27 mouse cellular contexts compared by ENCODE assay signal in the genomic region with DNA sequence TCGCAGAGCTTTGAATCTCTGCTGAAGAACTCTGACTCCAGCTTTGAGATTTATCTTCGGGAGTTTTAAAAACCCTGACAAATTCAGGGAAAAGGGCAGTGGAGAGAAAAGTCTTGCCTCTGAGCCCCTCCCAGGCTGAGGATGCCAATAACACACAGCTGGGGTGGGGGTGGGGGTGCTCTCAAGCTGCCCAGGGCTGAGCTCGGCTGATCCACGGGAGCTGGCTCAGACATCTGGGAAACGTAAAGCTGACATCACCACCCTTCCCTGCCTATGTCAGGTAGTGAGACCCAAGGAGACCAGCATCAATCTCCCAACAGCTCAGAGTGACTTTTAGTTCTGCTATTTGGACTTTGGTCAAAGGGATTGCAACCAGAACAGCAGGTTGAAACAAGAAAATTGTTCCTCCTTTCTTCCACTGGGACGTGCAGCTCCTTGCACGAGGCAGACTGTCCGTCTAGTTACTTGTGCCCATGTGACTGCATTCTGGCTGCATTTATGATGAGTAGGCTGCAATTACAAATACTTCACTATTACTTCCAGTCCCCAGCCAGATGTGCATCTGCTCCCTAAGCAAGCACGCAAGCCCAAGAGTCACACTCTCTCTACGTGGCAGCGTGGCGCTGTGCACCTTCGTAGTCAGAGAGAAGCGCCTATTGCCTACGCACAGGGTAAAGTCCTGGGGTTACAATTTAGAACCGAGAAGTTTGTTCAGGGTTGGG. TPM values are rescaled to one million over a fixed set of nuclear protein-coding genes. Genes with fewer than 3 reads are reported as not detected.
A peak's percentile ranks its signal among the peaks of the same experiment; 100 is the strongest.
DNase-seq lines count a peak whose midpoint lies in the region; ATAC-seq lines count a peak whose summit lies in the region.
"Had no signal": no experiment of that assay in that cellular context is flagged by ENCODE, and none has a peak within 500 bp of the region (broad histone marks: within the 10 kb centered on the region; RNA-seq: fewer than 3 reads in every experiment).

No protein-coding gene starts in this region.

- no peaks in the 10 kb centered on the region for H3K4me1 ChIP-seq in forebrain, embryonic 13.5 days
- no peaks in the 10 kb centered on the region for H3K4me1 ChIP-seq in forebrain, embryonic 14.5 days (ENCODE audit: control insufficient read depth, insufficient read depth, low read length)
- peaks cover 9% of the 10 kb centered on the region; the same call in 1 of the 2 replicates for H3K4me1 ChIP-seq in embryonic facial prominence, embryonic 14.5 days (ENCODE audit: control insufficient read depth, insufficient read depth, low read length)
- H3K4me1 ChIP-seq in limb, embryonic 11.5 days (ENCODE audit: control insufficient read depth, insufficient read depth, low read length): no peaks in the 10 kb centered on the region
- H3K4me1 ChIP-seq: forebrain, embryonic 15.5 days; heart, embryonic 12.5 days; hindbrain, embryonic 13.5 days; midbrain, embryonic 13.5 days; neural tube, embryonic 12.5 days had no signal

- WGBS in forebrain, embryonic 13.5 days: 76% methylated on average over 16 of the region's 16 CpGs
- WGBS in forebrain, embryonic 14.5 days: 72% methylated on average over 16 of the region's 16 CpGs
- WGBS in embryonic facial prominence, embryonic 14.5 days: 46% methylated on average over 16 of the region's 16 CpGs
- 55% methylated on average over 16 of the region's 16 CpGs for WGBS in limb, embryonic 11.5 days

- H3K9me3 ChIP-seq in forebrain, embryonic 13.5 days (replicated peaks): no peaks in the 10 kb centered on the region
- H3K9me3 ChIP-seq in forebrain, embryonic 14.5 days (replicated peaks; ENCODE audit: control insufficient read depth, low read length): no peaks in the 10 kb centered on the region
- H3K9me3 ChIP-seq in embryonic facial prominence, embryonic 14.5 days (ENCODE audit: control insufficient read depth, low read length): no peaks in the 10 kb centered on the region
- no peaks in the 10 kb centered on the region for H3K9me3 ChIP-seq in limb, embryonic 11.5 days (ENCODE audit: control insufficient read depth, low read length)
- H3K9me3 ChIP-seq: forebrain, embryonic 15.5 days; heart, embryonic 12.5 days; hindbrain, embryonic 13.5 days; midbrain, embryonic 13.5 days; neural tube, embryonic 12.5 days had no signal

- ATAC-seq in forebrain, embryonic 13.5 days: peak; percentile 41; the same call in 1 of the 2 replicates
- ATAC-seq in forebrain, embryonic 14.5 days: no peak
- peak; percentile 45; the same call in 1 of the 2 replicates for ATAC-seq in embryonic facial prominence, embryonic 14.5 days (ENCODE audit: low read depth)
- peak; percentile 70; the same call in 1 of the 2 replicates for ATAC-seq in limb, embryonic 11.5 days (ENCODE audit: insufficient number of reproducible peaks, low FRiP score, low TSS enrichment, low read depth)
- ATAC-seq: activated CD4-positive, CD25-positive, alpha-beta regulatory T cell, adult 4 months; forebrain, embryonic 15.5 days; inflammation-experienced regulatory T-cells, adult 6 months; midbrain, embryonic 13.5 days had no signal

- H3K27me3 ChIP-seq in forebrain, embryonic 13.5 days: no peaks in the 10 kb centered on the region
- no peaks in the 10 kb centered on the region for H3K27me3 ChIP-seq in forebrain, embryonic 14.5 days (replicated peaks; ENCODE audit: control insufficient read depth, insufficient read depth, low read length)
- H3K27me3 ChIP-seq in embryonic facial prominence, embryonic 14.5 days (replicated peaks; ENCODE audit: control insufficient read depth, insufficient read depth, low read length): no peaks in the 10 kb centered on the region
- H3K27me3 ChIP-seq in limb, embryonic 11.5 days (ENCODE audit: control insufficient read depth, insufficient read depth, low read length): no peaks in the 10 kb centered on the region
- H3K27me3 ChIP-seq: forebrain, embryonic 15.5 days; heart, embryonic 12.5 days; hindbrain, embryonic 13.5 days; midbrain, embryonic 13.5 days; neural tube, embryonic 12.5 days had no signal

- no peaks in the 10 kb centered on the region for H3K36me3 ChIP-seq in forebrain, embryonic 13.5 days (ENCODE audit: poor library complexity, severe bottlenecking)
- H3K36me3 ChIP-seq in forebrain, embryonic 14.5 days (ENCODE audit: control insufficient read depth, insufficient read depth, low read length): no peaks in the 10 kb centered on the region
- 0 out of 2 replicates have a peak, but pooled peaks cover 5% of the 10 kb centered on the region for H3K36me3 ChIP-seq in embryonic facial prominence, embryonic 14.5 days (ENCODE audit: control insufficient read depth, insufficient read depth, low read length)
- no peaks in the 10 kb centered on the region for H3K36me3 ChIP-seq in limb, embryonic 11.5 days (ENCODE audit: control insufficient read depth, insufficient read depth, low read length)
- H3K36me3 ChIP-seq: forebrain, embryonic 15.5 days; heart, embryonic 12.5 days; hindbrain, embryonic 13.5 days; midbrain, embryonic 13.5 days; neural tube, embryonic 12.5 days had no signal

- H3K4me3 ChIP-seq in forebrain, embryonic 13.5 days: no peak overlapping the region
- H3K4me3 ChIP-seq in forebrain, embryonic 14.5 days (ENCODE audit: low read depth, low read length): no peak overlapping the region
- H3K4me3 ChIP-seq in embryonic facial prominence, embryonic 14.5 days (ENCODE audit: low read depth, low read length): no peak overlapping the region
- H3K4me3 ChIP-seq in limb, embryonic 11.5 days (ENCODE audit: low read depth, low read length): no peak overlapping the region
- H3K4me3 ChIP-seq: erythroblast, embryonic 14.5 days; forebrain, embryonic 15.5 days; heart, embryonic 12.5 days; hindbrain, embryonic 13.5 days; midbrain, embryonic 13.5 days; neural tube, embryonic 12.5 days had no signal

- H3K4me2 ChIP-seq in forebrain, embryonic 13.5 days: no peak overlapping the region
- H3K4me2 ChIP-seq in forebrain, embryonic 14.5 days (ENCODE audit: low read length): no peak overlapping the region
- H3K4me2 ChIP-seq in embryonic facial prominence, embryonic 14.5 days (ENCODE audit: low read depth, low read length): peak overlapping the region; percentile 11; the same call in 1 of the 2 replicates
- H3K4me2 ChIP-seq in limb, embryonic 11.5 days (ENCODE audit: low read depth, severe bottlenecking): no peak overlapping the region
- H3K4me2 ChIP-seq: forebrain, embryonic 15.5 days; heart, embryonic 12.5 days; hindbrain, embryonic 13.5 days; midbrain, embryonic 13.5 days; neural tube, embryonic 12.5 days had no signal

- no peak overlapping the region for H3K9ac ChIP-seq in forebrain, embryonic 13.5 days
- H3K9ac ChIP-seq in forebrain, embryonic 14.5 days (ENCODE audit: low read length): no peak overlapping the region
- H3K9ac ChIP-seq in embryonic facial prominence, embryonic 14.5 days (ENCODE audit: low read depth, low read length): no peak overlapping the region
- H3K9ac ChIP-seq in limb, embryonic 11.5 days (ENCODE audit: low read length): no peak overlapping the region
- H3K9ac ChIP-seq: forebrain, embryonic 15.5 days; heart, embryonic 12.5 days; hindbrain, embryonic 13.5 days; liver, embryonic 14.5 days; midbrain, embryonic 13.5 days; neural tube, embryonic 12.5 days had no signal

- no peak for DNase-seq in forebrain, embryonic 14.5 days (ENCODE audit: low spot score)
- DNase-seq in NIH3T3 (ENCODE audit: low read depth): peak; percentile 74
- DNase-seq in embryonic facial prominence, embryonic 14.5 days (ENCODE audit: low spot score): peak; percentile 53
- peak; percentile 28 for DNase-seq in limb, embryonic 11.5 days (ENCODE audit: low spot score)
- no peak for DNase-seq in left cerebral cortex, postnatal 10 days (ENCODE audit: extremely low spot score in 1 of 2, low spot score in 2 of 2)
- DNase-seq in lung, postnatal 4 days: no peak
- DNase-seq in kidney, postnatal 10 days: no peak
- DNase-seq: adrenal gland, postnatal 14 days; cerebellum, adult 11 months; cerebellum, postnatal 10 days had no signal

- intact Hi-C loops in left cerebral cortex, postnatal 10 days (cut with DNase I): no loop called here

- no peak overlapping the region for H3K27ac ChIP-seq in forebrain, embryonic 13.5 days
- no peak overlapping the region for H3K27ac ChIP-seq in forebrain, embryonic 14.5 days (ENCODE audit: low read depth, low read length)
- 0 out of 2 replicates have a peak overlapping the region, but pooled peaks have one; percentile 25 for H3K27ac ChIP-seq in embryonic facial prominence, embryonic 14.5 days (replicated peaks; ENCODE audit: low read depth, low read length)
- no peak overlapping the region for H3K27ac ChIP-seq in limb, embryonic 11.5 days (replicated peaks; ENCODE audit: low read depth, low read length)
- H3K27ac ChIP-seq: forebrain, embryonic 15.5 days; hindbrain, embryonic 13.5 days; liver, embryonic 14.5 days; midbrain, embryonic 13.5 days; neural tube, embryonic 12.5 days had no signal

RNA-seq across cellular contexts. Expression of gene Lhx8, which starts 25.1 kb away (rescaled TPM):
- 15.7 and 24.5 TPM in 2 replicates for polyA plus RNA-seq in forebrain, embryonic 13.5 days (2015; fragmentation: Nextera tagmentation; extraction: Ambion mirVana)
- 22.6 and 25.1 TPM in 2 replicates for polyA plus RNA-seq in forebrain, embryonic 14.5 days (2014; fragmentation: Nextera tagmentation; extraction: Ambion mirVana)
- polyA plus RNA-seq in embryonic facial prominence, embryonic 14.5 days (2014; fragmentation: Nextera tagmentation; extraction: Ambion mirVana): 12.0 and 15.1 TPM in 2 replicates
- polyA plus RNA-seq in limb, embryonic 11.5 days (2014; fragmentation: Nextera tagmentation; extraction: Ambion mirVana): 0.21 and 0.28 TPM in 2 replicates
- total RNA-seq in left cerebral cortex, postnatal 10 days (2021): 1 to 10 TPM in 1 of 2 experiments, under 1 TPM in 1; 0.81 to 1.7 TPM
- total RNA-seq: ES-E14; granulocyte monocyte progenitor cell, adult 5-6 weeks; heart, postnatal 25 days; layer of hippocampus, postnatal 14 days; megakaryocyte, adult 5-6 weeks had no signal
- polyA plus RNA-seq: activated CD4-positive, CD25-positive, alpha-beta regulatory T cell, adult 4 months; erythroblast, embryonic 14.5 days; heart, embryonic 12.5 days; inflammation-experienced regulatory T-cells, adult 6 months; kidney, embryonic 14.5 days; stomach, embryonic 14.5 days had no signal

Comparison
In these comparisons a context has a peak if more than half of its experiments do, and no peak if none do; other contexts are left out.
1. DNase-seq: peak in NIH3T3 (single experiment), embryonic facial prominence, embryonic 14.5 days (single experiment) and limb, embryonic 11.5 days (single experiment); none in forebrain, embryonic 14.5 days (single experiment), left cerebral cortex, postnatal 10 days (0 of 2), lung, postnatal 4 days (0 of 2) and kidney, postnatal 10 days (single experiment).
2. RNA of gene Lhx8, which starts 25.1 kb away (polyA plus RNA-seq): 22.6 to 25.1 TPM in forebrain, embryonic 14.5 days, 15.7 to 24.5 TPM in forebrain, embryonic 13.5 days and 12.0 to 15.1 TPM in embryonic facial prominence, embryonic 14.5 days; 0.21 to 0.28 TPM in limb, embryonic 11.5 days; every median in the first group is over 10 times any median in the second.